Mouse (Mus musculus) testis, adult 10 weeks (tissue): ENCODE measurements around the gene Crct1. TPM values are rescaled to one million over a fixed set of nuclear protein-coding genes. Genes with fewer than 3 reads are reported as not detected.

ENCODE experiments used
- polyA plus RNA-seq: library from polyadenylated mRNA; stranded (reverse); fragments of 350-450 nt; fragmentation: Illumina TruSeq; extraction: RNeasy Lipid Tissue Mini Kit (QIAGEN cat#74804); gene quantifications from one replicate; pipeline ENCODE4 v1.2.3, GENCODE M21; 2014; ENCODE audit warnings: low read depth, low replicate concordance

The Crct1 gene
- polyA plus RNA-seq = not detected

DNA sequence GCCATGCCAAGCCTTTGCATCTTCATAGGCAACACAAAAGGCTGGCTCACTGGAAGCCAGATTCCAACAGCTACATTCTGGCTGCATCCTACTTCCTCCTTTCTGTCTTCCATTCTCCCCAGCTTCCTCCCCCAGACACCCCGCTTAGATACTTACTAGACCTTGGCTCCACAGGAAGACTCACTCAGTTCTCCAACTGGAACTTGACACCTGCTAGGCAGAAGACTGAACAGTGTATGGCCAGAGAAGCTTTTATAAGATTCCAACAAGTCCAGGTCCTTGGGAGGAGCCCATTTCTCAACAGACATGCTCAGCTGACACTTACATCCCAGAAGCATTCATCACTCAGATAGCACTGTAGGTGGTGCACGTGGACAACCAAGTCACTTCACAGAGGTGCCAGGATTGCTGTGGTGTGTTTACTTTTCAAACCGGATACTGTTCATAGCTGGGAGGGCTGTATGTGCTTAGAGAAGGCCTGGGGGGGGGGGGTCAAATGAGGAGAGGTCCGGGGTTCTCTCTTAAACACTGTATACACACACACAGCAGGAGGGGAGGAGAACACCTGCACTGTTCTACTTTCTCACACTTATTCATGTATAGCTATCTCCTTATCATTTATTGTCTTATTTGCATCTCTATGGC is at the start of gene Crct1:
TSS of gene Crct1 (minus strand) at position 228 of the 645 bp plus-strand sequence.

GRCm38 (mm10) chr3:93018960-93019359 is 3.5 kb upstream of the Crct1 start, which contains the start of gene Lce1m:
TSS of gene Lce1m (minus strand) at chr3:93019060.

DNA sequence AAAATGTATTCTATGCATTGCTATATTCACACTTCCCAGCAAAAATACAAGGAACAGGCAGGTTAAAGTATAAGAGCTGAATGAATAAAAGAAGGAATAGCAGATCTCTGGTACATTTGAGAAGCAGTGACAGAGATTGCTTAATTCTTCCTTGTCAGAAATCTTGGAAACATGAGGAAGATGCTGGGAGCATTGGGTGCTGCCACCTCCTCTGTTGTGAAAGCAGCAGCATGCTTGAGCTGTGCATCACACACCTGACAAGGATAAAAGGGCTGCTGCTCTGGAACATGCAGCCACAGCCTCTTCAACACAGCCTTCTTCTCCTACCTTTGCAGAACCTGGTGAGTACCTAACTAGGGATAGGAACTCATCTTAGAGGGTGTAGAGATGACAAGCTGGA is 23.6 kb downstream of the Crct1 start, which contains the start of gene Lce3f:
TSS of gene Lce3f (plus strand) at position 301 of the 400 bp plus-strand sequence.

GRCm38 (mm10) chr3:92966761-92967160 is 48.7 kb downstream of the Crct1 start, which contains the start of gene Lce3e:
TSS of gene Lce3e (plus strand) at chr3:92967061.

Other genes starting within 250 kb of the Crct1 start
- gene Lce1i, start 236.8 kb downstream of the Crct1 start, polyA plus RNA-seq = not detected
- gene Lce1j, start 225.2 kb downstream of the Crct1 start, polyA plus RNA-seq = not detected
- not detected for gene Lce1k, start 207.8 kb downstream of the Crct1 start, polyA plus RNA-seq
- gene Kprp, start 188.4 kb downstream of the Crct1 start, polyA plus RNA-seq = not detected
- not detected for gene Lce1l, start 164.4 kb downstream of the Crct1 start, polyA plus RNA-seq
- gene 2310050C09Rik, start 145.5 kb downstream of the Crct1 start, polyA plus RNA-seq = not detected
- not detected for gene Lce3a, start 89.5 kb downstream of the Crct1 start, polyA plus RNA-seq
- not detected for gene Lce3b, start 82.7 kb downstream of the Crct1 start, polyA plus RNA-seq
- gene Lce3c, start 71.2 kb downstream of the Crct1 start, polyA plus RNA-seq = not detected
- gene Lce3d, start 58.3 kb downstream of the Crct1 start, polyA plus RNA-seq = not detected
- gene Lce3e, start 48.6 kb downstream of the Crct1 start, polyA plus RNA-seq = not detected
- not detected for gene Lce3f, start 23.5 kb downstream of the Crct1 start, polyA plus RNA-seq
- gene Lce1m, start 3.4 kb upstream of the Crct1 start, polyA plus RNA-seq = not detected
- gene Gm4858, start 53.1 kb upstream of the Crct1 start, polyA plus RNA-seq = not detected
- not detected for gene Crnn, start 129.1 kb upstream of the Crct1 start, polyA plus RNA-seq
- not detected for gene Flg2, start 181.6 kb upstream of the Crct1 start, polyA plus RNA-seq